Mouse (Mus musculus): ENCODE measurements around the gene Gm815. TPM values are rescaled to one million over a fixed set of nuclear protein-coding genes. Genes with fewer than 3 reads are reported as not detected.

Gm815 gene
- not detected in 2 replicates for polyA plus RNA-seq (2012; rRNA removed)

DNA sequence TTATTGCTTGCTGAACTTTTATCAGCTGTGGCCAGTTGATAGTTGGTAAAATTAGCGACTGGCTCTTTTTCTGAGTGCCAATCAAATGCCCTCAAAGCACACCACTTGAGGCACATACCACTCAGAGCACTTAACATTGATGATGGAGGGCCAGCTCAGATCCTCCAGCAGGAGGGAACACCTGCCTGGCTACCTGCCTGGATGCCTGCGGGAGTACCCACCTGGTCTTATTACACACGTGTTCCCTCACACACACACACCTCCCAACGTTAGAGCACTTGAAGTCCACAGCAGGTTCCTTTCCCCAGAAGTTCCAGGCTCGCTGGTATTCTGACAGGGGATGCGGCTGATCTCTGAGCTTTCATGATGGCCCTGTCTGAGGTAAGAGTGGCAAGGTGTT is at the start of gene Gm815:
Gene Gm815, plus strand, starts transcription at position 266 of the 400 bp plus-strand sequence.

